Mouse (Mus musculus) hindbrain, postnatal 0 days (tissue): ENCODE data around the gene Minar1. TPM values are rescaled to one million over a fixed set of nuclear protein-coding genes. Genes with fewer than 3 reads are reported as not detected.
A peak's percentile ranks its signal among the peaks of the same experiment; 100 is the strongest.

Experiments
- ATAC-seq: fragments of 200-750 bp; cut with Nextera tagmentation; 2 replicates; pipeline ENCODE4 v1.8.0; 2017; ENCODE audit warnings: mild to moderate bottlenecking, moderate TSS enrichment, moderate library complexity
- DNase-seq: peaks from one replicate; pipeline ENCODE4 v3.0.0-alpha.2; 2015; ENCODE audit warnings: low spot score
- H3K27ac ChIP-seq: fragments of 300-500 bp; sonication (generic); 2 replicates; pipeline ENCODE4 v1.5.1; 2014; ENCODE audit warnings: mild to moderate bottlenecking
- H3K27me3 ChIP-seq: fragments of 300-500 bp; sonication (generic); 2 replicates; pipeline ENCODE4 v1.6.1; 2014; ENCODE audit warnings: low read length, mixed read lengths; ENCODE audit not compliant: insufficient read depth
- H3K36me3 ChIP-seq: fragments of 300-500 bp; sonication (generic); 2 replicates; pipeline ENCODE4 v1.6.1; 2014; ENCODE audit warnings: low read length, mixed read lengths; ENCODE audit not compliant: insufficient read depth
- H3K4me1 ChIP-seq: fragments of 300-500 bp; sonication (generic); 2 replicates; pipeline ENCODE4 v1.6.1; 2014; ENCODE audit warnings: antibody characterized with exemption, low read length, mixed read lengths; ENCODE audit not compliant: insufficient read depth
- H3K4me2 ChIP-seq: fragments of 300-500 bp; sonication (generic); 2 replicates; pipeline ENCODE4 v1.6.1; 2014; ENCODE audit warnings: low read depth, mild to moderate bottlenecking, low read length, moderate library complexity, mixed read lengths
- H3K4me3 ChIP-seq: fragments of 300-500 bp; sonication (generic); 2 replicates; pipeline ENCODE4 v1.5.1; 2014; ENCODE audit warnings: low read length
- H3K9ac ChIP-seq: fragments of 300-500 bp; sonication (generic); replicated peaks from 2 replicates; pipeline ENCODE4 v1.6.1; 2014; ENCODE audit warnings: mild to moderate bottlenecking, low read length, moderate library complexity, mixed read lengths
- H3K9me3 ChIP-seq: fragments of 300-500 bp; sonication (generic); 2 replicates; pipeline ENCODE4 v1.6.1; 2016; ENCODE audit warnings: low read length, mixed read lengths
- CTCF ChIP-seq: IDR thresholded peaks from 2 replicates; pipeline ENCODE4 v1.5.1; 2016; ENCODE audit warnings: antibody characterized with exemption, control low read depth, low read depth
- WGBS: fragments of 180-500 bp; shearing (Covaris S2); extraction: QIAGEN DNeasy Blood & Tissue Kit; methylation state at CpG from one replicate; pipeline ENCODE4 v1.1.7; 2014; 5-methylcytosine and 5-hydroxymethylcytosine counted together
- polyA plus RNA-seq: library from polyadenylated mRNA; unstranded; fragments of >200 nt; fragmentation: Nextera tagmentation; extraction: Ambion mirVana; gene quantifications from 2 replicates; pipeline ENCODE4 v1.2.1, GENCODE M21; 2015
- total RNA-seq: library from RNA; depleted of rRNA; stranded (reverse); fragments of >200 nt; gene quantifications from 2 replicates; pipeline ENCODE4 v1.2.3, GENCODE M21; 2014; rRNA removed

Gene Minar1
- total RNA-seq: 22.8 and 30.7 TPM in 2 replicates
- 6.8 TPM in 2 replicates for polyA plus RNA-seq

DNA sequence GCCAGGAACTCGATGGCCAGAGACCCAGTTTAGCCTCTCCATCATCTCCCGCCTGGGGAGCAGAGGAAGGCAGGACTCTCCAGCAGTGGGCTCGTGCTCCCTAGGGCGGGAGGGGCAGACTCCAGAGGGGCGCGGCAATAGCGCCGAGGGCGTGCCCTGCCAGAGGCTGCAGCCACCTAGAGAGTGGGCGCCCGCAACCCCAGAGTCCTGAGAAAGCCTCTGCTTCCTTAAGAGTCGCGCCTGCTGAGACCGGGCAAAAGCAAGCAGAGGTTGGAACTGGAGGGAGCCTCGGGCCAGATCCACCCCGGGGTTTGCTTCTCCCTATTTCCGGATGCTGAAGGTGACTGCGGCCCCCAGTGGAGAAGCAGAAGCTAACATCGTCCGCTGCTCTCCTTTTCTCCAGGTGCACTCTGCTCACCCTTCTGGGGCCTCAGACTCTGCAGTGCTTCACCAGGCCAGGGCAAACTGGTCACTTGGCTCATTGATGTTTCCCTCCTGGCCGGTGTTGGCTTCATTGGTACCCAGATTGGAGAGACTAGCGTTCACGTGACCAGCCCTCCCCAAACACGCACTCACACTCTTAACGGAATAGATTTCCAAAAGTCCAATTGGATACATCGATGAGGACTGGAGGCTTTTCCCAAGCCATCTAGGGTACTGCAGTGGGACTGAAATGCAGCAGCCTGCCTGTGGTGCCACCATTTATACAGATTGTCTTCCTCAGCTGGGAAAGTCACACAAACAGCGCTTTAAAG is at the start of gene Minar1:
Gene Minar1 (minus strand): TSS at position 120 of the 755 bp plus-strand sequence.
- peak within 1 kb of the TSS; percentile 60 for H3K4me3 ChIP-seq
- 1% methylated on average over 27 of the region's 27 CpGs for WGBS
- H3K9me3 ChIP-seq: no peaks in the 10 kb centered on the region
- peaks cover 9% of the 10 kb centered on the region for H3K4me1 ChIP-seq
- ATAC-seq (peak; percentile 87), DNase-seq (peak; percentile 61)
- H3K9ac ChIP-seq: peak within 1 kb of the TSS; percentile 59
- H3K36me3 ChIP-seq: no peaks in the 10 kb centered on the region
- no peaks in the 10 kb centered on the region; the same call in 1 of the 2 replicates for H3K27me3 ChIP-seq
- H3K27ac ChIP-seq: peak within 1 kb of the TSS; percentile 62
- TF ChIP-seq CTCF: peak; percentile 60
- peak within 1 kb of the TSS; percentile 96 for H3K4me2 ChIP-seq

DNA sequence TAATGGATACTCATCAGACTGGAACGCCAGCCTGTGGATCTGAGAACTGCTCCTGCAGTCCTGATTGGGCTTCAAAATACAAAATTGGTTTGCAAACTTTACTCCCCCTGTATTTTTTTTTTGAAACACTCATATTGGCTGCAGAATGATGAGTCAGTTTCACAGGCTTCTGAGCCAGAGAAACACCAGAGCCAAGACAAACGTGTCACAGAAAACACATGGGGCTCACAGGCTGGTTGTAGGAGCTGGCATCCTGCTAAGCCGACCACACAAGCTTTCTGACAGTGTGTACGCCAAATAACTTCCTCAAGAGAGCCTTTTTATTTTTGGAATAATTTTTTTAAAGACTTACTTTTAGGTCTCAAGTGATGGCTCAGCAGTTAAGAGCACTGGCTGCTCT is 47.0 kb upstream of the Minar1 start:
- H3K4me3 ChIP-seq: no peak overlapping the region
- WGBS: 74% methylated on average over 4 of the region's 4 CpGs
- no peaks in the 10 kb centered on the region for H3K36me3 ChIP-seq
- H3K27me3 ChIP-seq: no peaks in the 10 kb centered on the region
- H3K27ac ChIP-seq: no peak overlapping the region
- H3K4me1 ChIP-seq: no peaks in the 10 kb centered on the region
- no peak for DNase-seq
- H3K9ac ChIP-seq: no peak overlapping the region
- ATAC-seq: no peak
- no peak for TF ChIP-seq CTCF
- no peaks in the 10 kb centered on the region for H3K9me3 ChIP-seq
- H3K4me2 ChIP-seq: no peak overlapping the region

DNA sequence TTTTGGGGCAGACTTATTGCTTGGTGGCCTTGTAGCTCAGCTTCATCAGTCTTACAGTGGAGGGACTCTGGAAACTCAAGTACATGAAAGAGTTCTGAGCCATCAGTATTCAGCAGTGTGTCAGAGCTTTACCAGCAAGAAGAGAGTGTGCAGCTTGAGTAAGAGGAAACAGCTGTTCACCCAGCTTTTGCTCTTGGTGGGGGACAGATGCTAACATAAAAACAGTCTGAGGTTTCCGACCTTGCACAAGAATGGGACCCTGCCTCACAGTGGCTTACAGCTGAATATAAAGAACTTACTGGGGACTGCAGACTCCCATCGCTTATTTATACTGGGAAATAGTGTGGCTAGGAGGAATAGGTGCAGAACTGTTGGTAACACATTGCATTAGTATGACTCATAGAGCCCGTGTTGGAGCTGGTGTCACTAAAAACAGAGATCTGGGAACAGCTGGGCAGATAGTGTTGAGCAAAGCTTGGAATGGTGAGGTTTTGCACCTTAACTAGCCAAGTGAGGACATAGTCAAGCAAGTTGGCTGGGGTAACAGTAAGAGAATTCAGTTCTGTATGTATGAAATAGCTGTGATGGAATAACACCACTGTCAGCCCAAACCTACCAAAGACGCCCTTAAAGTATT is 44.5 kb upstream of the Minar1 start:
- H3K4me3 ChIP-seq: no peak overlapping the region
- ATAC-seq (no peak), DNase-seq (no peak)
- no peaks in the 10 kb centered on the region for H3K9me3 ChIP-seq
- no peaks in the 10 kb centered on the region for H3K27me3 ChIP-seq
- no peaks in the 10 kb centered on the region for H3K36me3 ChIP-seq
- no peaks in the 10 kb centered on the region for H3K4me1 ChIP-seq
- no peak for TF ChIP-seq CTCF
- H3K27ac ChIP-seq: no peak overlapping the region
- 86% methylated on average over 4 of the region's 4 CpGs for WGBS
- no peak overlapping the region for H3K9ac ChIP-seq
- no peak overlapping the region for H3K4me2 ChIP-seq

DNA sequence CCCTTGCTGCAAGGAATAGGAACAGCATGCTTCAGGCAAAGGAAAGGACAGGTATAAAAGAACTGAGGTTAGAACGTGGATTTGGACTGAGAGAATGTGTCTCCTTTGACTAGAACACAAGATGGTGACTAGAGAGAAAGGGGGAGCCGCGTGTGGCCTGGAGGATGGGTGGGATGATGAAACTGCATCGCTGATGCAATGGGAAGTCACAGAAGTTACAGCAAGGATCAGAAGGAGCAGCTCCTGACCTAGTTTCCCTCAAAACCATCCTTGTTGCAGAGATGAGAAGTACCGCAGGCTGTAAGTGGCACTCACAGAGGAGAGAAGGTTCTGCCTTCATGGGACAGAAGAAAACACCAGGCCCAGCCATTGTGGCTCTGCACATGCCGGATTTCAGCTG is 28.0 kb upstream of the Minar1 start:
- no peaks in the 10 kb centered on the region for H3K27me3 ChIP-seq

DNA sequence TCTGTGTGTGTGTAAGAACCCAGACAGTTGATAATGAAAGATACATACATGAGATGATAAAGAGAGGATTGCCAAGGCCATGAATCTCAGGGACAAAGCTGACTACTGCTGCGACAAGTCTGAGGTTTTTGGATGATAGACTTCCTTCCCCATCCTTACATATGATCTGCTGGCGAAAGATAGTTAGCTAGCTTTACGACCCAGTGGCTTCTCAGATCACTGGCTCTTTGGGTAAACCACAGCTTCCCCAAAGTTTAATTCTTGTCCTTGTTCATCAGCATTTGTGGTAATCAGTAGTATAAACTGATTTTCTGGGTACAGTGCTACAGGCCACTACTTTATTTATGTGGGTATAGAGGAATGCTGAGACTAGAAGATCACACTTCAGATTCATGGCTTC is 14.5 kb upstream of the Minar1 start:
- no peak for TF ChIP-seq CTCF
- WGBS: 89% methylated on average over 3 of the region's 3 CpGs
- no peak overlapping the region for H3K4me2 ChIP-seq

More for the DNA sequence above, 28.0 kb upstream of the Minar1 start:
- Histone ChIP-seq H3K4me3 (no peak overlapping the region), H3K36me3 (no peaks in the 10 kb centered on the region), H3K9me3 (no peaks in the 10 kb centered on the region), H3K9ac (no peak overlapping the region), H3K27ac (no peak overlapping the region), H3K4me1 (no peaks in the 10 kb centered on the region), H3K4me2 (no peak overlapping the region)
- 76% methylated on average over 6 of the region's 6 CpGs for WGBS
- ATAC-seq: no peak
- no peak for DNase-seq
- no peak for TF ChIP-seq CTCF

GRCm38 (mm10) chr9:89622296-89623005 is 474 bp downstream of the Minar1 start:
- WGBS: under 1% methylated on average over 42 of the region's 42 CpGs
- ATAC-seq (peak; percentile 71), DNase-seq (peak; percentile 42)
- H3K27ac ChIP-seq: peak overlapping the region; percentile 62
- peak overlapping the region; percentile 96 for H3K4me2 ChIP-seq
- H3K9me3 ChIP-seq: no peaks in the 10 kb centered on the region
- no peaks in the 10 kb centered on the region; the same call in 1 of the 2 replicates for H3K27me3 ChIP-seq
- peak overlapping the region; percentile 60 for H3K4me3 ChIP-seq
- no peaks in the 10 kb centered on the region for H3K36me3 ChIP-seq
- peaks cover 9% of the 10 kb centered on the region for H3K4me1 ChIP-seq
- peak; percentile 5; the same call in 1 of the 2 replicates for TF ChIP-seq CTCF
- H3K9ac ChIP-seq: peak overlapping the region; percentile 59

More for the DNA sequence above, 14.5 kb upstream of the Minar1 start:
- DNase-seq: no peak
- Histone ChIP-seq H3K27ac (no peak overlapping the region), H3K9ac (no peak overlapping the region), H3K36me3 (no peaks in the 10 kb centered on the region), H3K9me3 (no peaks in the 10 kb centered on the region), H3K27me3 (no peaks in the 10 kb centered on the region), H3K4me3 (no peak overlapping the region), H3K4me1 (no peaks in the 10 kb centered on the region)
- ATAC-seq: no peak
